Mouse (Mus musculus) stomach, embryonic 16.5 days (tissue): ENCODE measurements around the gene Prpf38b. TPM values are rescaled to one million over a fixed set of nuclear protein-coding genes. Genes with fewer than 3 reads are reported as not detected.

Experiments
- ATAC-seq: fragments of 200-750 bp; cut with Nextera tagmentation; 2 replicates; pipeline ENCODE4 v1.8.0; 2017; ENCODE audit warnings: moderate number of reproducible peaks, moderate TSS enrichment; ENCODE audit not compliant: insufficient read depth, low FRiP score
- H3K27ac ChIP-seq: fragments of 300-500 bp; sonication (generic); 2 replicates; pipeline ENCODE4 v1.5.1; 2014; ENCODE audit warnings: low read length
- H3K27me3 ChIP-seq: fragments of 300-500 bp; sonication (generic); 2 replicates; pipeline ENCODE4 v1.6.1; 2014; ENCODE audit warnings: low read length, control low read depth, mixed read lengths; ENCODE audit not compliant: control insufficient read depth, insufficient read depth
- H3K36me3 ChIP-seq: fragments of 300-500 bp; sonication (generic); 2 replicates; pipeline ENCODE4 v1.6.1; 2014; ENCODE audit warnings: low read length; ENCODE audit not compliant: control insufficient read depth, insufficient read depth
- H3K4me1 ChIP-seq: fragments of 300-500 bp; sonication (generic); 2 replicates; pipeline ENCODE4 v1.6.1; 2014; ENCODE audit warnings: low read length, control low read depth, mixed read lengths; ENCODE audit not compliant: control insufficient read depth, insufficient read depth
- H3K4me2 ChIP-seq: fragments of 300-500 bp; sonication (generic); 2 replicates; pipeline ENCODE4 v1.6.1; 2014; ENCODE audit warnings: low read depth, low read length, mixed read lengths
- H3K4me3 ChIP-seq: fragments of 300-500 bp; sonication (generic); replicated peaks from 2 replicates; pipeline ENCODE4 v1.5.1; 2014; ENCODE audit warnings: mild to moderate bottlenecking, low read length
- H3K9ac ChIP-seq: fragments of 300-500 bp; sonication (generic); 2 replicates; pipeline ENCODE4 v1.6.1; 2014; ENCODE audit warnings: low read length
- H3K9me3 ChIP-seq: fragments of 300-500 bp; sonication (generic); replicated peaks from 2 replicates; pipeline ENCODE4 v1.6.1; 2016; ENCODE audit warnings: low read length, control low read depth; ENCODE audit not compliant: control insufficient read depth
- WGBS: fragments of 180-500 bp; shearing (Covaris S2); extraction: QIAGEN DNeasy Blood & Tissue Kit; methylation state at CpG from one replicate; pipeline ENCODE4 v1.1.7; 2014; 5-methylcytosine and 5-hydroxymethylcytosine counted together
- polyA plus RNA-seq: library from polyadenylated mRNA; unstranded; fragments of >200 nt; fragmentation: Nextera tagmentation; extraction: Ambion mirVana; gene quantifications from 2 replicates; pipeline ENCODE4 v1.2.1, GENCODE M21; 2015

The Prpf38b gene
- polyA plus RNA-seq, 1 experiment from 2014 or later = 69.4 TPM

- Histone ChIP-seq H3K4me3 (no peak overlapping the region), H3K4me2 (peak overlapping the region; percentile 21; the same call in 1 of the 2 replicates), H3K27ac (peak overlapping the region; percentile 86), H3K36me3 (no peaks in the 10 kb centered on the region), H3K9me3 (no peaks in the 10 kb centered on the region), H3K27me3 (no peaks in the 10 kb centered on the region), H3K9ac (no peak overlapping the region; the same call in 1 of the 2 replicates), H3K4me1 (peaks cover 20% of the 10 kb centered on the region)
- ATAC-seq = peak; percentile 64; the same call in 1 of the 2 replicates
- 29% methylated on average over 7 of the region's 7 CpGs for WGBS
Measured at GRCm38 (mm10) chr3:108858231-108858770, 53.2 kb downstream of the Prpf38b start.

GRCm38 (mm10) chr3:108857714-108858113, 53.8 kb downstream of the Prpf38b start:
- H3K9me3 ChIP-seq = no peaks in the 10 kb centered on the region
- 85% methylated on average over 1 of the region's 1 CpGs for WGBS
- H3K9ac ChIP-seq = no peak overlapping the region
- no peak overlapping the region for H3K4me3 ChIP-seq
- H3K36me3 ChIP-seq = no peaks in the 10 kb centered on the region
- H3K27ac ChIP-seq = peak overlapping the region; percentile 86
- H3K27me3 ChIP-seq = no peaks in the 10 kb centered on the region
- H3K4me2 ChIP-seq = no peak overlapping the region
- H3K4me1 ChIP-seq = peaks cover 20% of the 10 kb centered on the region
- ATAC-seq = no peak

- Histone ChIP-seq H3K27me3 (no peaks in the 10 kb centered on the region), H3K9me3 (no peaks in the 10 kb centered on the region), H3K4me1 (peaks cover 20% of the 10 kb centered on the region), H3K36me3 (no peaks in the 10 kb centered on the region), H3K27ac (no peak overlapping the region), H3K4me2 (no peak overlapping the region), H3K9ac (no peak overlapping the region), H3K4me3 (no peak overlapping the region)
- WGBS = 40% methylated on average over 3 of the region's 3 CpGs
- no peak for ATAC-seq
Measured at GRCm38 (mm10) chr3:108857124-108857470, 54.4 kb downstream of the Prpf38b start.

GRCm38 (mm10) chr3:108856386-108857123, 55.0 kb downstream of the Prpf38b start:
- no peak overlapping the region for H3K9ac ChIP-seq
- no peak for ATAC-seq
- peaks cover 20% of the 10 kb centered on the region for H3K4me1 ChIP-seq
- WGBS = 61% methylated on average over 8 of the region's 8 CpGs
- H3K27me3 ChIP-seq = no peaks in the 10 kb centered on the region
- no peak overlapping the region for H3K4me3 ChIP-seq
- H3K4me2 ChIP-seq = no peak overlapping the region
- no peaks in the 10 kb centered on the region for H3K36me3 ChIP-seq
- H3K27ac ChIP-seq = no peak overlapping the region
- no peaks in the 10 kb centered on the region for H3K9me3 ChIP-seq

GRCm38 (mm10) chr3:108855864-108856263, 55.7 kb downstream of the Prpf38b start:
- 57% methylated on average over 10 of the region's 10 CpGs for WGBS
- ATAC-seq = no peak; the same call in 1 of the 2 replicates

GRCm38 (mm10) chr3:108855371-108855770, 56.2 kb downstream of the Prpf38b start:
- H3K36me3 ChIP-seq = no peaks in the 10 kb centered on the region
- 60% methylated on average over 12 of the region's 12 CpGs for WGBS
- H3K9me3 ChIP-seq = no peaks in the 10 kb centered on the region
- H3K4me2 ChIP-seq = no peak overlapping the region
- no peak overlapping the region for H3K4me3 ChIP-seq
- ATAC-seq = 0 out of 2 replicates have a peak, but pooled peaks have one; percentile 20
- peak overlapping the region; percentile 17; the same call in 1 of the 2 replicates for H3K9ac ChIP-seq
- H3K4me1 ChIP-seq = peaks cover 20% of the 10 kb centered on the region
- H3K27me3 ChIP-seq = no peaks in the 10 kb centered on the region
- H3K27ac ChIP-seq = peak overlapping the region; percentile 8; the same call in 1 of the 2 replicates

More at GRCm38 (mm10) chr3:108855864-108856263, 55.7 kb downstream of the Prpf38b start:
- H3K27me3 ChIP-seq = no peaks in the 10 kb centered on the region
- H3K4me3 ChIP-seq = no peak overlapping the region
- H3K9me3 ChIP-seq = no peaks in the 10 kb centered on the region
- H3K4me2 ChIP-seq = no peak overlapping the region
- H3K9ac ChIP-seq = no peak overlapping the region
- H3K4me1 ChIP-seq = peaks cover 20% of the 10 kb centered on the region
- H3K36me3 ChIP-seq = no peaks in the 10 kb centered on the region
- 0 out of 2 replicates have a peak overlapping the region, but pooled peaks have one; percentile 8 for H3K27ac ChIP-seq

- ATAC-seq = no peak
- WGBS = 78% methylated on average over 1 of the region's 1 CpGs
- Histone ChIP-seq H3K9me3 (no peaks in the 10 kb centered on the region), H3K4me1 (peaks cover 16% of the 10 kb centered on the region), H3K4me3 (no peak overlapping the region), H3K4me2 (no peak overlapping the region), H3K9ac (no peak overlapping the region), H3K27ac (no peak overlapping the region), H3K27me3 (no peaks in the 10 kb centered on the region), H3K36me3 (no peaks in the 10 kb centered on the region)
Measured at GRCm38 (mm10) chr3:108853266-108853665, 58.3 kb downstream of the Prpf38b start.

Other genes starting within 250 kb of the Prpf38b start
- 51.3 and 57.7 TPM in 2 replicates for gene Gpsm2, start 189.4 kb downstream of the Prpf38b start, polyA plus RNA-seq
- gene Aknad1, start 172.1 kb downstream of the Prpf38b start, polyA plus RNA-seq = 0.49 and 0.97 TPM in 2 replicates
- gene Stxbp3, start 71.2 kb downstream of the Prpf38b start, polyA plus RNA-seq = 44.6 and 51.0 TPM in 2 replicates
- gene Fndc7, start 21.7 kb downstream of the Prpf38b start, polyA plus RNA-seq = 0.20 and 0.40 TPM in 2 replicates
- gene Henmt1, start 28.1 kb upstream of the Prpf38b start, polyA plus RNA-seq = 0.49 and 0.55 TPM in 2 replicates
- not detected in 2 replicates for gene Gm9857, start 28.7 kb upstream of the Prpf38b start, polyA plus RNA-seq
- 8.0 and 8.8 TPM in 2 replicates for gene Fam102b, start 115.9 kb upstream of the Prpf38b start, polyA plus RNA-seq
- not detected in 2 replicates for gene Slc25a54, start 168.7 kb upstream of the Prpf38b start, polyA plus RNA-seq
- 45.2 and 48.3 TPM in 2 replicates for gene Slc25a24, start 211.4 kb upstream of the Prpf38b start, polyA plus RNA-seq